Mouse (Mus musculus): ENCODE measurements around the gene 4931422A03Rik. TPM values are rescaled to one million over a fixed set of nuclear protein-coding genes. Genes with fewer than 3 reads are reported as not detected.
A peak's percentile ranks its signal among the peaks of the same experiment; 100 is the strongest.
"Not testable (repeated sequence)": the region's sequence is repeated elsewhere in the genome, so short reads cannot be mapped to it uniquely, and the experiment has no call there.

The 4931422A03Rik gene
- total RNA-seq, 2 experiments from 2014 or later = not detected

- DNase-seq = no peak
Measured at GRCm38 (mm10) chr2:104024656-104025055, 3.5 kb downstream of the 4931422A03Rik start.

DNA sequence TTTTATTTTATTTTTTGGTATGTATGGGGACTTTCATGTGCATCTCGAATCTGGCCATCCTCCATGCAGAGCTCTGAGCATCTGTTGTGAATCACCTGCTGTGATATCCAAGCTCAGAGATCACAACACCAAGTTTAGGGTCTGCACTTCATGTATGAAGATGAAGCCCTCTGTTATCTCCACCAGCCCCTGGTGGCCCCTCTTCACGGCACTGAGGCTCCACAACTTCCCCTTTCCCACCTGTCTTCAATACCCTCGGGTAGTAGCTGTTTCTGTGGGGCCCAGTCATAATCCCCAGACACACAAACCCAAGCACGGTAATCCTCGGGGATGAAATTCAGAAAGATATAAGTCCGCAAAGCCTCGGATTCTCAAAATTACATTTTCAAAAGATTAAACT lies 5.1 kb downstream of the 4931422A03Rik start:
- DNase-seq = no peak

DNA sequence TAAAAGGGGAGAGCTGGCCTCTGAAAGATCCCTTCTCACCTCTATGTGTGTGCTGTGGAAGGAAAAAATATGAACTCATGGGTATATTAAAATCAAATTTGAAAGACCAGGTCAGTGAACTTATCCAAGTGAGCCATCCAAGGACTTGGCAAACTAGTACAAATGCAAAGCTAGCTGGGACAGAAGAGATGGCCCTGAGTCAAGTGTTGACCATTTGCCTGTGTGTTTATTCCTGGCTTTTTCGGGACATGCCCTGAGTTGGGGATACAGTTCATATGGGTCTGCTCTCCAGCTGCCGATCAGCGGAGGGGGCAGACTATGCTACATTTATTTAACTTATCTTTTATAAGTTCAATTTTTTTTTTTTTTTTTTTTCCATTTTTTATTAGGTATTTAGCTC lies 19.3 kb downstream of the 4931422A03Rik start:
- DNase-seq = not testable (repeated sequence)

- DNase-seq = no peak
Measured at GRCm38 (mm10) chr2:104007793-104008519, 20.2 kb downstream of the 4931422A03Rik start.

DNA sequence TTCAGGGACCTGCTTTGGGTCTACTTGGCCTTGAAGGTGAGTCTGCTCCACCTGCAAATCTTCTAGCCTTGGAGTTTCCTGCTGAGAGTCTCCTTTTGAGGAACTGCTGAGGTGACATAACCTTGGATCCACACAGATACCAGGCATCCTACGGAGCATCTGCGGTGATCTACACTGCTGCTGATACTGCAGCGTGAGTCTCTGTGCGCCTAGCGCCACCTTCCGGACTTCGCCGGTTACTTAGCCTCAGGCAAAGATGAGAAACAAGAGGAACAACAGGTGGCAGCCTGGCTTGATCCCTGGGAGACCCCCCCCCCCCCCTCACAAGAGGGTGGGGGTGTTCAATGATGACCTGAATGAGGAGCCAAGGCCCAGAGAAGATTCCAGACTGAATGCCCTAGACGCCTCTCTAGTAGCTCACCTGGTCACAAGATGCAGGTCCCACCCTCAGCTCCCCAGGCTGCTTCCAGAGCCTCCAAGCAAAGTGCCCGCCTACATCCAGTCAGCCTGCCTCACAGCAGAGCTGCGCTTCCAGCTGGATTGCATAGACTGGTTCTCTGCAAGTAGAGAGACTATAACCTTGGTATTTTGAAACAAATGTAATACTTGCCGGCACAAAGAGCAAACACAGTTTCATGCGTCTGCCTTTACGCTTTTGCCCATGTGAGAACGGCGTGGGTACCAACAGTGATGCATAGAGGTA lies 25.3 kb downstream of the 4931422A03Rik start:
- DNase-seq = peak; percentile 50 to 61

GRCm38 (mm10) chr2:104001861-104002260 lies 26.3 kb downstream of the 4931422A03Rik start:
- no peak for DNase-seq

DNA sequence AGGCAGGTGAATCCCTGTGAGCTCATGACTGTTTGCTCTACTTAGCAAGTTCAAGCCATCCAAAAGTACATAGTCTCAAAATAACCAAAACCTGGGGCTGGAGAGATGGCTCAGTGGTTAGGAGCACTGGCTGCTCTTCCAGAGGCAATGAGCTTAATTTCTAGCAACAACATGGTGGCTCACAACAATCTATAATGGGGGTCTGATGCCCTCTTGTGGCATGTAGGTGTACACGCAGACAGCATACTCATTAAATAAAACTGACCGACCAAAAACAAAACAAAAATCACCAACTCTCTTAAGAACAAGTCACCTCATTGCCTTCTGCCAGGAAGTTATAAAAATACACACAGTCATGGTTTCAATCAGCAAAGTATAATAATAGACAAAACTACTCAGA lies 27.1 kb downstream of the 4931422A03Rik start:
- no peak for DNase-seq

- DNase-seq = peak in 1 of 2 experiments; percentile 26
Measured at GRCm38 (mm10) chr2:103992618-103993332, 35.4 kb downstream of the 4931422A03Rik start.

DNA sequence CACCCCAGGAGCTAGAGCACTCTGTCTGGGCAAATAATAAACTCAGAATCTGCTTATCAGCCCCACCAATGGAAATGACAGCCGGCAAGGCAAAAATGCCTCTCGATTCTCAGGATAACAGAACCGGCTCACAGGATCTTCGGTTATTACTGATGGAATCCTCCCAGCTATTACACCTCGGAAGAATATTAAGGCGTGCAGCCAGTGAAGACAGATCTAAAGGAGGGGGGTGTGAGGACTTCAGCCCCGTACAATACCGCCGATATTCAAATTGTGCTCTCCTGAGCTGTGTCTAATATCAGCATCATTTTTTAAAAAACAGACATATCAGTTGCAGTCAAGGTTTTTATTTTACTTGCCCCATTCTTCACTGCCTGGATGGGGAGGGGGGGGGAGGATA lies 36.0 kb downstream of the 4931422A03Rik start:
- DNase-seq = no peak

DNA sequence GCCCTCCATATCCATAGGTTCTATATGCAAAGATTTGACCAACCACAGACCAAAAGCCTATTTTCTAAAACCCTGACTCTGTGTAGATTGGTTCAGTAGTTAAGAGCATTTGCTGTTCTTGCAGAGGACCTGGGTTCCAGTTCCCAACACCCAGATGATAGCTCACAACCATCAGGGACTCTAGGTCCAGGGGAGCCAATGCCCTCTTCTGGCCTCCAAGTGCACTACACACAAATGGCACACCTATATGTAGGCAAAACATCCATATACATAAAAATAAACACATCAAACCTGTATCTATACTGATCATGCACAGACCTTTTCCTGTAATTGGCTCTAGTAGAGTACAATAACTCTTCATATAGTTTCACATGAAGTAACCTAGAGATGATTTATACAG lies 36.9 kb downstream of the 4931422A03Rik start:
- no peak for DNase-seq

DNA sequence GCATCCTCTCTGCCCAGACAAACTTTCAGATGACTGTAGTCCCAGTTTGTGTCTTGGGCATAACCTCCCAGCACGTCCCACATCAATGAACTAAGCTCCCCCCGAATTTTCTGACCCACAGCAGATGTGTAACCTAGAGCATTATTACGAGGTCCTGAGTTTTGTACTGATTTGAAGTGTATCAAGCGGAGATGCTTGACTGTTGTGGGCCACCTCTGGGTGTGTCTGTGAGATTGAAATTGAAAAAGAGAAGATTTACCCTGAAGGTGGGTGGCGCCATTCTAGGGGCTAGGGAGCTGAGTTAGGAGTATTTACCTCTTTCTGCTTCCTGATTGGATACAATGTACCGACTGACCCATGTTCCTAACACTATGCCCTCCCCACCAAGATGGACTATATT lies 38.4 kb downstream of the 4931422A03Rik start:
- DNase-seq = no peak

GRCm38 (mm10) chr2:103987595-103987994 lies 40.6 kb downstream of the 4931422A03Rik start:
- not testable (repeated sequence) for DNase-seq

- DNase-seq = no peak
Measured at GRCm38 (mm10) chr2:103983146-103983545, 45.0 kb downstream of the 4931422A03Rik start.

DNA sequence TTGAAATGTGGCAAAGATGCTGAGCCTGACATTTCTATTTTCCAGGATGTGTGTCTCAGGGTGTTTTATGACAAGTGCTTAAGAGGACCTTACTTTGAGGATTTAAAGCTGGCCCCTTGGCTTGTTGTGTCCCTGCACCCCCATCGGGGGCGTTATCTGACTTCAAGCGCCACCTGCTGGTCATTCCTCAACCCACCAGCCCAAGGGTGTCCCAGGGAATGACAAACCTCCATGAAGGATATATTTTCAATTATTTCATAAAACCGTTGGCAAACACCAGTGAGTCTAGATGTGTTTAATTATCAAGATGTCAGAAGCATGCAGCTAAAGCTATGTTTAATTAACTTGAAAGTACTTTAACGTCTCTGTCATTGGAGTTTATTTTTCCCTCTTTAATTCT lies 45.9 kb downstream of the 4931422A03Rik start:
- peak; percentile 59 to 68 for DNase-seq

DNA sequence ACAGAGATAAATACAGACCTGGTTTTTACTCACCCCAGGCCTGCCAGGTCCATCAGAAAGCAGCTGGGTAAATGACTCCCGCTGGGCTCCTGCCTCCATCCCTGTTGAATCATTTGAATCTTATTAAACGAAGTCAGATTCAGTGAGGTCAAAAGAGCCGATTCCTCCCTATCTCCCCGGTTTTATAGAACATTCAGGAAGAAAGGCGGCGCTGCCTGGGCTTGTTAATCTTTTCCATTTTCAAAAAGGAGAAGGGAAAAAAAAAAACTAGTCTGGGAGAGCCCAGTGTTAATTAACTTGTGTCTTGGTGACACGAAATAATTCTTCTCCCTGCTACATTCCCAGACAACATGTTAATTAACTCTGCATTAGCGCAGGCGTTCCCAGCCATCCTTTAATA lies 50.4 kb downstream of the 4931422A03Rik start:
- no peak for DNase-seq

DNA sequence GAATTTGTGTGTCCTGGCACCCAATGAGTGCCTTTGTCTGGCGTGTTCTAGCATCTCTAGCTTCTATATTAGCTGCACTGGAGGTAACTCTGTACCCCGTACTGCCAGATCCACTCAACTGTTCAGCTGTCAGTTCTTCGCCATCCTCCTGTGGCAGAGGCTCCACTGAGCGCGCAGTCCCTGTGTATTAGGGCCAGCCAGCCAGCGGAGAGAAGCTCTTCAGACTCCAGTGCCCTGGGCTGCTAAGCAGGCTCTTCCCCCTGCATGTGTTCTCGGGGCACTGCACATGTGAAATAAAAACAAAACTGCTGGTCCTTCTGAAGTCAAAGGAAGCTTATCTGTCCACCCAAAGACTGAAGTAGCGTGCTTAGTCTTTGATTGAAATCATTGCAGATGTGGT lies 50.9 kb downstream of the 4931422A03Rik start:
- no peak for DNase-seq

DNA sequence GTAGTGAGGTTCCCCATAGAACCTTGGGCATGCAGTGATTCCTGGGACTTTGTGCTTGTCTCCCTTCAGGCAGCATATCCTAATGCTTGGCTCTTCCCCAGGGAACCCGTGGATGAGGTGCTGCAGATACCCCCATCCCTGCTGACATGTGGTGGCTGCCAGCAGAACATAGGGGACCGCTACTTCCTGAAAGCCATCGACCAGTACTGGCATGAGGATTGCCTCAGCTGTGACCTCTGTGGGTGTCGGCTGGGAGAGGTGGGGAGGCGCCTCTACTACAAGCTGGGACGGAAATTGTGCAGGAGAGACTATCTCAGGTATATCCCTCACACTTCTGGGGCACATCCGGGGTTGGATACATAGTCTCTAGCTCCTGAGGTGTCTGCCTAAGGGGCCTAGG lies 52.3 kb downstream of the 4931422A03Rik start:
- DNase-seq = no peak

DNA sequence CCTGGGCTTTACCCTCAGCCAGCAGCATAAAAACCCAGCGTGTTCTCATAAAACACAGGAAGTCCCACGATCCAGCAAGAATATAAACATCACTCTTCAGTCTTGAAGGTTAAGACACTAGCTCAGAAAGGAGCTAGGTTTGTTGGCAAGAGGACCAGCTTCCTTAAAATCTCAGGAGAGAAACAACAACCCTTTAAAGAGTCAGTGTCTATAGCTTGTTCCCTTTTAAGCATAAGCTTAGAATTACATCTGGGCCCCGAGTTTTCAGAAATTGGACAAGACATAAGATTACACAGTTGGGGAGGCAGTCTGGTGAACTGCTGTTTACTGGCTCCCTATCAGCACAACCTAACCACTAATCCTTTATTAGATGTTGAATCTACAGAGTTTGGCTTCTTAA lies 56.3 kb downstream of the 4931422A03Rik start:
- no peak for DNase-seq

GRCm38 (mm10) chr2:103970791-103971649 lies 57.1 kb downstream of the 4931422A03Rik start:
- DNase-seq = no peak

GRCm38 (mm10) chr2:103970041-103970790 lies 57.9 kb downstream of the 4931422A03Rik start:
- DNase-seq = peak; percentile 40 to 44

DNA sequence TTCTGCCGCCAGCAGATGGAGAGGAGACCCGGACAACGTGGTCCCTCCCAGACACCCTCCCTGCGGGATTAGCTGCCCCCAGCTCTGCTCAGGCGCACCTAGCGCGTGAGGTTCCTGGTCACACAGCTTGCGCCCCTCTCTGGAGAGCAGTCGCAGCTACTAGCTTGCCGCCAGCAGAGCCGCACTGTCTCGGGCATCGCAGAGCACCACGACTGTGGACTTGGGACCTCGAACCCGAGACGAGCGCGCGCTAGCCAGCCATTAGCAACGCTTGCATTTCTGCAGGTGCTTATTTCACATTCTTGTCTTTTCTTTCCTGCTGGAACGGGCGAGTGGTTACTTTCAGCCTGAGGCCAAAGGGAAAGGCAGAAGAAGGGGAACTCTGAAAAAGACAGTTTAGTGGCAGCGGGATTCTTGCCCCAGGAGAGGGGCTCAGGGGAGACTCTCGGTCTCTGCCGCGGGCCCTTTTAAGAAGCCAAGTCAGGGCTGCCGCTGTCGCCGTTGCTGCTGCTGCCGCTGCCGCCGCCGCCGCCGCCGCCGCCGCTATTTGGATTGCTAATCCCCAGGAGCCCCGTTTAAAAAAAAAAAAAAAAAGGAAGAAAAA lies 58.6 kb downstream of the 4931422A03Rik start:
- DNase-seq = peak; percentile 61 to 67
